Mouse (Mus musculus): ENCODE measurements around the gene Psmd1. TPM values are rescaled to one million over a fixed set of nuclear protein-coding genes. Genes with fewer than 3 reads are reported as not detected.

The Psmd1 gene
- polyA plus RNA-seq, 1 experiment from 2014 or later: 200 TPM

DNA sequence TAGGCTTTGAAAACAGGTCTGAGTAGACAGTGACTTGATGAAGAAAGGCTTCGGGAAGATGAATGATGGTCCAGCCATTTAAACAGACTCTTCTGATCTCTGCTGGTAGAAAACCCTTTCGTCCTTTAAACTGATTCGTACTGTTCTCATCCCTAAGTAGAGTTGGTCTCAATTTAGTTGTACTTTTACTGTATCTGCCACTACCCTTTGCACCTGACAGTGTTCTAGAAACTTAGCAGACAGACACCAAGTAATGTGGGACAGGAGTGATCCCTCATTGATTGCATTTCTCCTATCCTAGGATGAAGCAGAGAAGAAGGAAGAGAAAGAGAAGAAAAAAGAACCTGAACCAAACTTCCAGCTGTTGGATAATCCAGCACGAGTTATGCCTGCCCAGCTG is 69.2 kb downstream of the Psmd1 start, which contains the start of gene Gm21972:
Gene Gm21972, plus strand, starts transcription at position 301 of the 400 bp plus-strand sequence.
- no peak for ATAC-seq (ENCODE audit: insufficient read depth)
- DNase-seq: no peak
- H3K4me2 ChIP-seq: no peak within 1 kb of the TSS
- H3K4me1 ChIP-seq (ENCODE audit: insufficient read depth): no peaks in the 10 kb centered on the region
- no peak within 1 kb of the TSS for H3K4me3 ChIP-seq (ENCODE audit: low read depth, low read length)
- H3K9me3 ChIP-seq (ENCODE audit: low read depth, low read length): no peaks in the 10 kb centered on the region
- no peak within 1 kb of the TSS for H3K9ac ChIP-seq
- H3K36me3 ChIP-seq (ENCODE audit: insufficient read depth): peaks cover 79% of the 10 kb centered on the region
- TF ChIP-seq CTCF (IDR thresholded peaks at IDR 0.05; ENCODE audit: low read depth): no peak
- no peaks in the 10 kb centered on the region for H3K27me3 ChIP-seq (ENCODE audit: insufficient read depth, low read length)
- no peak within 1 kb of the TSS for H3K27ac ChIP-seq (ENCODE audit: low read depth)
- 94% methylated on average over 4 of the region's 4 CpGs for WGBS

DNA sequence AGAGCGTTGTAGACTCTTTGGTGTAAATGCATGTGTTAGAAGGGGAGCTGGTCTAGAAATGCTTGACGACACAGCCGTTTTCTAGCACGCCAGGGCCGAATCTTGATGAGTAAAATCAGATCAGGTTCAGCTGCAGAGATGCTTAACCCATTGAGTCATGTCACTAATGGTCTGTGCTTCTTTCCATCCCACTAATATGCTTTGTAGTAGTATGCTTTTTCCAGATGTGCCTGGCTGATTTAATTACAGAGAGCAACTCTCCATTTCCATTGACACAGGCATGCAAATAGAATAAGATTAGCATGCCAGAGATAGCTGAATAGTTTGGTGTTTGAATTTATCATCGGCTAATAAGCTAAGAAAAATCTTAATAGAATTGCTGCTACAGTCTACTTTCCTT is 71.1 kb downstream of the Psmd1 start:
- no peak for ATAC-seq (ENCODE audit: insufficient read depth)
- Histone ChIP-seq H3K4me3 (ENCODE audit: low read depth, low read length) (no peak overlapping the region), H3K9me3 (ENCODE audit: low read depth, low read length) (no peaks in the 10 kb centered on the region), H3K4me2 (no peak overlapping the region), H3K27me3 (ENCODE audit: insufficient read depth, low read length) (no peaks in the 10 kb centered on the region), H3K27ac (ENCODE audit: low read depth) (no peak overlapping the region), H3K4me1 (ENCODE audit: insufficient read depth) (no peaks in the 10 kb centered on the region), H3K9ac (no peak overlapping the region), H3K36me3 (ENCODE audit: insufficient read depth) (peaks cover 82% of the 10 kb centered on the region)
- WGBS: 90% methylated on average over 6 of the region's 6 CpGs
- no peak for TF ChIP-seq CTCF (IDR thresholded peaks at IDR 0.05; ENCODE audit: low read depth)
- DNase-seq: no peak

DNA sequence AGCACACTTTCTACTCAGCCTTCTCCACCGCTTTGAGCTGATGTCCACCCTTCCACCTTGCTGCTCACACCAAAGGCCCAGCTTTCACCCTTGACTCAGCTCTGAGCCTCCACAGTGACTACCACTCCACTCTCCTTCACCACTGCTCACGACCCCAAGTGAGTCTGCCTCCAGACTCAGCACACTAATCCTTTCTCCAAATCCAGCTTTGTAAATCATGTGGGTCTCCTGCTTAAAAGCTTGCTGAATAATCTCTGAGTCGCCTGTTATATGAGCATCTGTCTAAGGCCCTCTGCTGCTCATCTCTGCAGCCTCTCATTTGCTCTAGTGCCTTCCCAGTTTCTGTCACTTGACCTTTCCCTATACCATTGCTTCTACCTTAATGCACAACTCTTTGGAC is 76.9 kb downstream of the Psmd1 start:
- H3K9me3 ChIP-seq (ENCODE audit: low read depth, low read length): no peaks in the 10 kb centered on the region

GRCm38 (mm10) chr1:86143165-86143564 is 79.0 kb downstream of the Psmd1 start:
- no peak for TF ChIP-seq CTCF (IDR thresholded peaks at IDR 0.05; ENCODE audit: low read depth)
- WGBS: 73% methylated on average over 4 of the region's 4 CpGs
- H3K4me3 ChIP-seq (ENCODE audit: low read depth, low read length): no peak overlapping the region
- H3K9ac ChIP-seq: no peak overlapping the region
- H3K9me3 ChIP-seq (ENCODE audit: low read depth, low read length): no peaks in the 10 kb centered on the region
- H3K4me2 ChIP-seq: no peak overlapping the region
- no peaks in the 10 kb centered on the region for H3K27me3 ChIP-seq (ENCODE audit: insufficient read depth, low read length)
- DNase-seq (no peak), ATAC-seq (ENCODE audit: insufficient read depth) (no peak; the same call in 1 of the 2 replicates)
- H3K4me1 ChIP-seq (ENCODE audit: insufficient read depth): no peaks in the 10 kb centered on the region
- H3K27ac ChIP-seq (ENCODE audit: low read depth): no peak overlapping the region
- H3K36me3 ChIP-seq (ENCODE audit: insufficient read depth): peaks cover 22% of the 10 kb centered on the region

More for the DNA sequence above, 76.9 kb downstream of the Psmd1 start:
- Histone ChIP-seq H3K27ac (ENCODE audit: low read depth) (no peak overlapping the region), H3K4me1 (ENCODE audit: insufficient read depth) (no peaks in the 10 kb centered on the region), H3K4me3 (ENCODE audit: low read depth, low read length) (no peak overlapping the region), H3K36me3 (ENCODE audit: insufficient read depth) (peaks cover 40% of the 10 kb centered on the region), H3K4me2 (no peak overlapping the region), H3K9ac (no peak overlapping the region), H3K27me3 (ENCODE audit: insufficient read depth, low read length) (no peaks in the 10 kb centered on the region)
- WGBS: 83% methylated on average over 3 of the region's 3 CpGs
- no peak for DNase-seq
- TF ChIP-seq CTCF (IDR thresholded peaks at IDR 0.05; ENCODE audit: low read depth): no peak
- ATAC-seq (ENCODE audit: insufficient read depth): no peak

DNA sequence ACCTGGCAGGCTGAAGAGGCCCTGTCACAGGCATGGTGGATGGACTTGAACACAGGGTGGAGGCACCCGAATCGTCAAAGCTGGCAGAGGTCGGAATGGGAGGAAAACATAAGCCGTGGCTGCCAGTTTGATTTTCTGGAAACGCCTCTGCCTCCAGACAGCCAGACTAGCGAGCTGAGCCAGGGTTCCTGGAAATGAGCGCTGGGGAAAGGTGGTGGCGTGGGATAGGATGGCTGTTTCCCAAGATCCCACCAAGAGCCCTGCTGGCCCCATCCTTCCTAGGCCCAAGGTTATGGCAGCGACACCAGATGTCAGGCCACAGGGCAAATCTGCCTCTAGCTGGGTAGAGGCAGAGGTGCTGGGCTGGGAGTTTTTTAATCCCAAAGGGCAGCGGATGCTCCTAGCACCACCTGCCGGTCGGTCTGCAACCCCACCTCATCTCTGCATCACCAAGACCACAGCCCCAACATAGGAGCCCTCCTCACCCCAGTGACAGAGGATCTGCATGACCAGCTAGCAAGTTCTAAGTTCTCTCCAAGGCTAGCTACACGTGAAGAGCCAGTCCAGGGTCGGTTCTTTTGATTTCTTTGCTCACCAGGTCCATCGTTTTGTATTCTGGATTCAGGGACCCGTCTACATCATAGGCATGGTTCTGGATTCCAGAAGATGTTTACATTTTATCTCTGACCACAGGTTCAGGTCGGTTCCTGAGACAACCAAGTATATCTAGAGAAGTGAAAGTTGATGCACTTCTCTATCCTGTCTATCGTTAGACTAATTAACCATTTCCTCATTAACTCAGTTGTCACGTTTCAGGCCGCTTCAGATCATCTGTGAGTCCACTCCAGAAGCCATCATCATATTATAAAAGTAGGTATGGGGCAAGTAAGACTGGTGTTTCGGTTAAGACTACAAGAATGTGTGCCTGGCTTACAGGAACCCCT is 80.1 kb downstream of the Psmd1 start:
- Histone ChIP-seq H3K4me1 (ENCODE audit: insufficient read depth) (no peaks in the 10 kb centered on the region), H3K9me3 (ENCODE audit: low read depth, low read length) (no peaks in the 10 kb centered on the region), H3K27me3 (ENCODE audit: insufficient read depth, low read length) (no peaks in the 10 kb centered on the region), H3K4me2 (no peak overlapping the region), H3K36me3 (ENCODE audit: insufficient read depth) (peaks cover 11% of the 10 kb centered on the region; the same call in 1 of the 2 replicates), H3K9ac (no peak overlapping the region), H3K4me3 (ENCODE audit: low read depth, low read length) (no peak overlapping the region), H3K27ac (ENCODE audit: low read depth) (no peak overlapping the region)
- WGBS: 73% methylated on average over 21 of the region's 21 CpGs
- no peak for ATAC-seq (ENCODE audit: insufficient read depth)
- TF ChIP-seq CTCF (IDR thresholded peaks at IDR 0.05; ENCODE audit: low read depth): peak; percentile 30; the same call in 1 of the 2 replicates
- DNase-seq: no peak

DNA sequence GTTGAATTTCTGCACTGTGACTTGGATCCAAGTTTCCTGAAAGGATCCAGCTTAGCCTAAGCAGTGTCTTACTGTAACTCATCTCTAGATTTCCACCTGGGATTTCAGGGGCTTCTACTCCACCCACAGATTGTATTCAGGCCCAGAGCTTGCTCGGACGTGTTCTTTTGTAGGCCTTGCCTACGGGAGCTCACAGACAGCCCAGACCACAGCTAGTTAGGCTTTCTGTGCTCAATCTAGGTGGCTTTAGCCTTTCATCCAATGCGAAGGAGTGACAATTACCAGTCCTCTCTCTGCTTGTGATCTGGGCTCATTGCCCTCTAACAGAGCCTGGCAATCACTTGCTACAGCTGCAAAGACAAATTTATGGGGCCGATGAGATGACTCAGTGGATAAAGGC is 82.1 kb downstream of the Psmd1 start:
- Histone ChIP-seq H3K9me3 (ENCODE audit: low read depth, low read length) (no peaks in the 10 kb centered on the region), H3K36me3 (ENCODE audit: insufficient read depth) (no peaks in the 10 kb centered on the region), H3K4me3 (ENCODE audit: low read depth, low read length) (no peak overlapping the region), H3K27me3 (ENCODE audit: insufficient read depth, low read length) (no peaks in the 10 kb centered on the region), H3K9ac (no peak overlapping the region), H3K4me1 (ENCODE audit: insufficient read depth) (no peaks in the 10 kb centered on the region), H3K4me2 (no peak overlapping the region), H3K27ac (ENCODE audit: low read depth) (no peak overlapping the region)
- TF ChIP-seq CTCF (IDR thresholded peaks at IDR 0.05; ENCODE audit: low read depth): no peak
- WGBS: 86% methylated on average over 5 of the region's 5 CpGs
- no peak for ATAC-seq (ENCODE audit: insufficient read depth)
- no peak for DNase-seq

GRCm38 (mm10) chr1:86147557-86147956 is 83.4 kb downstream of the Psmd1 start:
- TF ChIP-seq CTCF (IDR thresholded peaks at IDR 0.05; ENCODE audit: low read depth): no peak
- DNase-seq (no peak), ATAC-seq (ENCODE audit: insufficient read depth) (no peak)
- 72% methylated on average over 5 of the region's 5 CpGs for WGBS
- Histone ChIP-seq H3K36me3 (ENCODE audit: insufficient read depth) (no peaks in the 10 kb centered on the region), H3K4me1 (ENCODE audit: insufficient read depth) (no peaks in the 10 kb centered on the region), H3K4me2 (no peak overlapping the region), H3K4me3 (ENCODE audit: low read depth, low read length) (no peak overlapping the region), H3K9me3 (ENCODE audit: low read depth, low read length) (no peaks in the 10 kb centered on the region), H3K27ac (ENCODE audit: low read depth) (no peak overlapping the region), H3K9ac (no peak overlapping the region), H3K27me3 (ENCODE audit: insufficient read depth, low read length) (no peaks in the 10 kb centered on the region)

Measured in lung, embryonic 14.5 days (tissue).